Mouse (Mus musculus): ENCODE results near the gene Oprm1.

DNA sequence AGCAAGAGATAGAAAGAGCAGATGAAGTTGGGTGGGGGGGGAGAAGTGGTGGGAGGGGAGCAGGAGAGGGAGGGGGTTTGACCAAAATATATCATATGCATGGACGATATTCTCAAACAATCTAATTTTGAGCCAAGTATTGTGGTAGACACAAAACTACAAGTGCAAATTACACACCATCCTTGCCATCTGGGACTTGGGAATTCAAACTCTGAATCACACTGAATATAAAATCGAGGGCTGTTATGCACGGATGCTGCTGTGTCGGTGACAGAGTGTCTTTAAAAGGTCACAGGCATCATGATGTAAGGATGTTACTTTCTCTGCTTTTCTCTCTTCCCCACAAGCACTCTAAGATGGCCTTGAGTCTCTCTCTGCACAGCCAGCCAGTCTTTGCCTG, 141.8 kb downstream of the Oprm1 start:
- TF ChIP-seq ZC3H11A (IDR thresholded peaks at IDR 0.05; ENCODE audit: borderline replicate concordance, low read depth, low read length) (no peak), HCFC1 (IDR thresholded peaks at IDR 0.05; ENCODE audit: borderline replicate concordance, insufficient read depth, low read length) (no peak)

All from ES-E14 (cell line).